Mouse (Mus musculus): Measurements from ENCODE around the gene Wdr61. TPM values are rescaled to one million over a fixed set of nuclear protein-coding genes. Genes with fewer than 3 reads are reported as not detected.

The Wdr61 gene
- total RNA-seq, 2 experiments from 2014 or later = 49.7 to 62.1 TPM

- Histone ChIP-seq H3K4me3 (no peak overlapping the region), H3K27ac (no peak overlapping the region)
- intact Hi-C loops (cut with DNase I) = no loop called here
- no peak for TF ChIP-seq CTCF (IDR thresholded peaks at IDR 0.05)
- peak in 1 of 2 experiments; percentile 25 for DNase-seq (ENCODE audit: extremely low spot score in 1 of 2, low spot score in 2 of 2)
Observed at GRCm38 (mm10) chr9:54722156-54722555, 12.2 kb downstream of the Wdr61 start.

- intact Hi-C loops (cut with DNase I) = no loop called here
- no peak for TF ChIP-seq CTCF (IDR thresholded peaks at IDR 0.05)
- Histone ChIP-seq H3K4me3 (no peak overlapping the region), H3K27ac (no peak overlapping the region)
- no peak for DNase-seq (ENCODE audit: extremely low spot score in 1 of 2, low spot score in 2 of 2)
Observed at GRCm38 (mm10) chr9:54717527-54717926, 16.8 kb downstream of the Wdr61 start.

- DNase-seq (ENCODE audit: extremely low spot score in 1 of 2, low spot score in 2 of 2) = no peak
- no peak overlapping the region for H3K27ac ChIP-seq
- no peak for TF ChIP-seq CTCF (IDR thresholded peaks at IDR 0.05)
- H3K4me3 ChIP-seq = no peak overlapping the region
- intact Hi-C loops (cut with DNase I) = no loop called here
Observed at GRCm38 (mm10) chr9:54715776-54716175, 18.5 kb downstream of the Wdr61 start.

- Histone ChIP-seq H3K27ac (no peak overlapping the region), H3K4me3 (no peak overlapping the region)
- DNase-seq (ENCODE audit: extremely low spot score in 1 of 2, low spot score in 2 of 2) = no peak
- intact Hi-C loops (cut with DNase I) = no loop called here
- no peak for TF ChIP-seq CTCF (IDR thresholded peaks at IDR 0.05)
Observed at GRCm38 (mm10) chr9:54708085-54708484, 26.2 kb downstream of the Wdr61 start.

- intact Hi-C loops (cut with DNase I) = no loop called here
- Histone ChIP-seq H3K27ac (no peak overlapping the region), H3K4me3 (no peak overlapping the region)
- TF ChIP-seq CTCF (IDR thresholded peaks at IDR 0.05) = no peak
- DNase-seq (ENCODE audit: extremely low spot score in 1 of 2, low spot score in 2 of 2) = no peak
Observed at GRCm38 (mm10) chr9:54707288-54707999, 26.9 kb downstream of the Wdr61 start.

GRCm38 (mm10) chr9:54705561-54705960 is 28.8 kb downstream of the Wdr61 start:
- Histone ChIP-seq H3K4me3 (no peak overlapping the region), H3K27ac (no peak overlapping the region)
- intact Hi-C loops (cut with DNase I) = no loop called here
- DNase-seq (ENCODE audit: extremely low spot score in 1 of 2, low spot score in 2 of 2) = no peak
- TF ChIP-seq CTCF (IDR thresholded peaks at IDR 0.05) = no peak

- intact Hi-C loops (cut with DNase I) = no loop called here
- H3K27ac ChIP-seq = no peak overlapping the region
- no peak for DNase-seq (ENCODE audit: extremely low spot score in 1 of 2, low spot score in 2 of 2)
- TF ChIP-seq CTCF (IDR thresholded peaks at IDR 0.05) = no peak
- no peak overlapping the region for H3K4me3 ChIP-seq
Observed at GRCm38 (mm10) chr9:54704361-54704760, 30.0 kb downstream of the Wdr61 start.

GRCm38 (mm10) chr9:54702581-54702980 is 31.7 kb downstream of the Wdr61 start:
- intact Hi-C loops (cut with DNase I) = no loop called here
- H3K27ac ChIP-seq = no peak overlapping the region
- no peak for TF ChIP-seq CTCF (IDR thresholded peaks at IDR 0.05)
- no peak overlapping the region for H3K4me3 ChIP-seq
- DNase-seq (ENCODE audit: extremely low spot score in 1 of 2, low spot score in 2 of 2) = no peak

- Histone ChIP-seq H3K27ac (no peak overlapping the region; the same call in 1 of the 2 replicates), H3K4me3 (peak overlapping the region; percentile 87)
Observed at GRCm38 (mm10) chr9:54700746-54701145, 33.6 kb downstream of the Wdr61 start.

GRCm38 (mm10) chr9:54700174-54700475 is 34.2 kb downstream of the Wdr61 start:
- intact Hi-C loops (cut with DNase I) = no loop called here
- peak overlapping the region; percentile 87 for H3K27ac ChIP-seq
- H3K4me3 ChIP-seq = peak overlapping the region; percentile 87
- DNase-seq (ENCODE audit: extremely low spot score in 1 of 2, low spot score in 2 of 2) = peak in 1 of 2 experiments; percentile 50
- no peak for TF ChIP-seq CTCF (IDR thresholded peaks at IDR 0.05)

More at GRCm38 (mm10) chr9:54700746-54701145, 33.6 kb downstream of the Wdr61 start:
- intact Hi-C loops (cut with DNase I) = no loop called here
- no peak for TF ChIP-seq CTCF (IDR thresholded peaks at IDR 0.05)
- no peak for DNase-seq (ENCODE audit: extremely low spot score in 1 of 2, low spot score in 2 of 2)

GRCm38 (mm10) chr9:54699345-54700173 is 34.8 kb downstream of the Wdr61 start:
- peak overlapping the region; percentile 87 for H3K27ac ChIP-seq
- intact Hi-C loops (cut with DNase I) = no loop called here
- H3K4me3 ChIP-seq = peak overlapping the region; percentile 87
- DNase-seq (ENCODE audit: extremely low spot score in 1 of 2, low spot score in 2 of 2) = peak; percentile 83 to 86
- peak; percentile 9; the same call in 1 of the 2 replicates for TF ChIP-seq CTCF (IDR thresholded peaks at IDR 0.05)

- no peak for TF ChIP-seq CTCF (IDR thresholded peaks at IDR 0.05)
- no peak for DNase-seq (ENCODE audit: extremely low spot score in 1 of 2, low spot score in 2 of 2)
- peak overlapping the region; percentile 87 for H3K27ac ChIP-seq
- intact Hi-C loops (cut with DNase I) = no loop called here
- peak overlapping the region; percentile 87 for H3K4me3 ChIP-seq
Observed at GRCm38 (mm10) chr9:54699087-54699344, 35.3 kb downstream of the Wdr61 start.
